Mouse (Mus musculus): Measurements from ENCODE around the gene Arfgap3.
"Not testable (repeated sequence)": the region's sequence is repeated elsewhere in the genome, so short reads cannot be mapped to it uniquely, and the experiment has no call there.

The Arfgap3 gene

GRCm38 (mm10) chr15:83349954-83350711 lies at the start of gene Arfgap3:
Arfgap3 (minus strand) TSS chr15:83350247.
- peak; percentile 72 to 86 for DNase-seq (ENCODE audit: low read depth in 1 of 2, low spot score in 2 of 2)

GRCm38 (mm10) chr15:83392722-83393121 lies 42.7 kb upstream of the Arfgap3 start:
- DNase-seq (ENCODE audit: low read depth in 1 of 2, low spot score in 2 of 2) = no peak

GRCm38 (mm10) chr15:83387911-83388310 lies 37.9 kb upstream of the Arfgap3 start:
- DNase-seq (ENCODE audit: low read depth in 1 of 2, low spot score in 2 of 2) = no peak

GRCm38 (mm10) chr15:83383633-83384032 lies 33.6 kb upstream of the Arfgap3 start:
- no peak for DNase-seq (ENCODE audit: low read depth in 1 of 2, low spot score in 2 of 2)

GRCm38 (mm10) chr15:83383136-83383535 lies 33.1 kb upstream of the Arfgap3 start:
- DNase-seq (ENCODE audit: low read depth in 1 of 2, low spot score in 2 of 2) = no peak

DNA sequence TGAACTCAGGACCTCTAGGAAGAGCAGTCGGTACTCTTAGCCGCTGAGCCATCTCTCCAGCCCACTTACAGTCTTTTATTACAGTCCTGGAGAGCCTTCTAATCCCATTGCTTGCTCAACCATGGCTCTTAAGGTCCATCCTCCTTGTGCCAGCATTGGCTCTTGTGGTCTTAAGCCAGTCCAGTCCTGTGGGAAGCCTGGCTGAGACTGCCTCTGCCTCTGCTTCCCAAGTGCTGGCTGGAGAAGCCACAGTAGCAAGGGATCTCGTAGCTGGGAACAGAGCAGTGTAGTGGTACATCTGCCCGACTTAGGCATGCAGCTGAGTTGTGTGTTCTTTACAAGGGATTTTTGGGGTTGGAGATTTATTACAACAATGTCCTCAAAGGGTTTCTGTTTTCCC lies 32.4 kb upstream of the Arfgap3 start:
- DNase-seq (ENCODE audit: low read depth in 1 of 2, low spot score in 2 of 2) = no peak

- DNase-seq (ENCODE audit: low read depth in 1 of 2, low spot score in 2 of 2) = no peak
These were observed 27.1 kb upstream of the Arfgap3 start for GRCm38 (mm10) chr15:83377153-83377552.

GRCm38 (mm10) chr15:83375136-83375535 lies 25.1 kb upstream of the Arfgap3 start:
- no peak for DNase-seq (ENCODE audit: low read depth in 1 of 2, low spot score in 2 of 2)

GRCm38 (mm10) chr15:83374076-83374475 lies 24.0 kb upstream of the Arfgap3 start:
- no peak for DNase-seq (ENCODE audit: low read depth in 1 of 2, low spot score in 2 of 2)

- not testable (repeated sequence) for DNase-seq (ENCODE audit: low read depth in 1 of 2, low spot score in 2 of 2)
These were observed 18.7 kb upstream of the Arfgap3 start for GRCm38 (mm10) chr15:83368702-83369101.

- DNase-seq (ENCODE audit: low read depth in 1 of 2, low spot score in 2 of 2) = no peak
These were observed 18.2 kb upstream of the Arfgap3 start for GRCm38 (mm10) chr15:83368261-83368660.

- DNase-seq (ENCODE audit: low read depth in 1 of 2, low spot score in 2 of 2) = peak; percentile 16 to 29
These were observed 17.0 kb upstream of the Arfgap3 start for GRCm38 (mm10) chr15:83366933-83367552.

GRCm38 (mm10) chr15:83365697-83366096 lies 15.7 kb upstream of the Arfgap3 start:
- DNase-seq (ENCODE audit: low read depth in 1 of 2, low spot score in 2 of 2) = no peak

GRCm38 (mm10) chr15:83364194-83364593 lies 14.1 kb upstream of the Arfgap3 start:
- DNase-seq (ENCODE audit: low read depth in 1 of 2, low spot score in 2 of 2) = no peak

DNA sequence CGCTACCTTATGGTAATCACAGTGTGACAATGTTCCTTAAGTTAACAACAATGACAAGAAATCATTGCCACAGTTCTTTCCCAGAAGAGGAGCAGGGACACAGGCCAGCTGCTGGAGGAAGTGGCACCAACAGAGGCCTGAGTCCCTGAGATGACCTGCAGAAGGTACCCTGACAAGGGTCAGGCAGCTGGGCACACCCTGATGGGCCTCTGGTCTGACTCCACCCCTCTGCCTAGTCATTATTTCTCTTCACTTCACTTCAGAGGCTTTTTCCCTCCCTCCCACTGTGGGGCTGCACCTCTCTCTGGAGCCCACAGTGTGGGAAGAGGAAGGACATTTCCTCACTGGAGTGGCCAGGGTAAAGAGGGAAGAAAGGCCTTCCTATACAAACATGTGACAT lies 12.8 kb upstream of the Arfgap3 start:
- not testable (repeated sequence) for DNase-seq (ENCODE audit: low read depth in 1 of 2, low spot score in 2 of 2)

DNA sequence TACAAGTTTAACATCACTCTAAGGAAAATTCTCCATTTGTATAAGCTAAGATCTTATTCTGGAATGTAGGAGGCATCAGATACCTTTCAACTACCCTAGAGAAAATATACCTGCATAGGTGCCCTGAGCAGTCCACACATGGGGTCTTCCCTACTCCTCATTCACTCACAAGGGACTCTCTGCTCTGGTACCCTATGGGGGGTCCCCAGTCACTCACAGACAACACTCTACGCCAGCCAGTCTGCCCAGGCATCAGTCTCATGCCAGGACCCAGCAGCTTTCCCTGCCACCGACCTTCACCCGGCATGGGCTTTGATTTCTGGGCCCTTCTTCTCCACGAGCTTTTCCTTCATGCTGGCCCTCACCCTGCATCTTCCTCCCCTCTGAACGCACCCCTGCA lies 10.9 kb upstream of the Arfgap3 start:
- DNase-seq (ENCODE audit: low read depth in 1 of 2, low spot score in 2 of 2) = not testable (repeated sequence)

DNA sequence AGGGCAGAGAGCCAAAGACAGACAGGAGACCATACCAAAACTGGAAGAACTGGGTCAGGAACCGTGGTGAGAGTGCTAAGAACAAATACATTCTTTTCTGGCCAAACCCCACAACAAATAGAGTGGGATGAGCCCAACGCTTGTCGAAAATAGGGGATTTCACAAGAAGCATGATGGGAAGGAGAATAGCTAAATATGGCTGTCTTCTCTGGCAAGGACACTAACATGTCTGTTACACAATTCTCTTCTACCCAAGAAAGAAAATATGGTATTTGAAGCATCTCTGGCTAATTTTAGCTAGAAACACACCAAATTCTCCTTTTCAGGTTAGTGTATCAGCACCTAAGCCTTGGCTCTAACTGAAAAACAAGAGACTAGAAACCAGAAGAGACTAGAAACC lies 10.1 kb upstream of the Arfgap3 start:
- DNase-seq (ENCODE audit: low read depth in 1 of 2, low spot score in 2 of 2) = no peak

GRCm38 (mm10) chr15:83358476-83358875 lies 8.4 kb upstream of the Arfgap3 start:
- no peak for DNase-seq (ENCODE audit: low read depth in 1 of 2, low spot score in 2 of 2)

DNA sequence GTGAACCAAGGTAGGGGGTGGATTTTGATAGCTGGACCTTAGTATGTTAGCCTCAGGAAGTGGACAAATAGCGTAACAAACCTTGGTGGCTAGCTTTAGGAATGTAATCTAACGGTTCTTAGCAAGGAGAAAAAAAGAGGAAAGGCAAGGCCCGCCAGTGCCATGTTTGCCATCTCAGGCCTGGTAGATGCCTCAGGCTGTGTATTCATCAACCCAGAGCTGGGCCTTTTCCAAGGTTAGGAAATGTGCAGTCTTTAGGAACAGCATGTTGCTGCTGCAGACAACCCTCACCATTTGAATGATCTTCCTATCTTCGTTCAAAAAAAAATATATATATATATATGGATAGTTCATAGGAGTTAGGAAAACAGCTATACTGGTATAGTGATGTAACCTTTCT lies 1.5 kb upstream of the Arfgap3 start:
- no peak for DNase-seq (ENCODE audit: low read depth in 1 of 2, low spot score in 2 of 2)

- no peak for DNase-seq (ENCODE audit: low read depth in 1 of 2, low spot score in 2 of 2)
These were observed 812 bp upstream of the Arfgap3 start for GRCm38 (mm10) chr15:83350859-83351258.

- no peak for DNase-seq (ENCODE audit: low read depth in 1 of 2, low spot score in 2 of 2)
These were observed 658 bp downstream of the Arfgap3 start for GRCm38 (mm10) chr15:83349225-83349953.

DNA sequence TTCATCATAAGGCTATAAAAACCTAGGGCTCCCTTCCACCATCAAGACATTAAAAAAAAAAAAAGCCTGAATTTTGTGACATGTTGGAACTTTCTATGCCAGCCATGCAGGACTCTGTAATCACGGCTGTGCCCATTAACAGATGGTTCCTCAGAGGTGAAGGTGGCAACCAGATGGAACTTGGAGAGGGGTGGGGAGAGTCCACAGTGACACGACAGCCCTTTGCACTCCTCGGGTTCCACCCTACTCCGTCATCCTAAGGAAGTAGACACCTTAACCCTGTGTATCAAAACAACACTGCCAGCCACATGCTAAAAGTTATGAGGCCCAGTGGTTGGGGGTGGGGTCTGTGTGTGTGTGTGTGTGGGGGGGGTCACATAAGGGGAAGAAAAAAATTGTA lies 1.3 kb downstream of the Arfgap3 start:
- no peak for DNase-seq (ENCODE audit: low read depth in 1 of 2, low spot score in 2 of 2)
